Mouse (Mus musculus): ENCODE data around the gene C2cd2l.
"Not testable (repeated sequence)": the region's sequence is repeated elsewhere in the genome, so short reads cannot be mapped to it uniquely, and the experiment has no call there.

- TF ChIP-seq POLR2A (IDR thresholded peaks at IDR 0.05; ENCODE audit: control insufficient read depth, low read depth, low read length); CTCF (IDR thresholded peaks at IDR 0.05; ENCODE audit: control insufficient read depth, insufficient read depth, insufficient replicate concordance, low read depth, low read length): not testable (repeated sequence)
Observed at GRCm38 (mm10) chr9:44323656-44324055, 3.6 kb upstream of the C2cd2l start.
